Mouse (Mus musculus): ENCODE measurements at regions not wholly inside any gene's neighbourhood (a gene's known extent, or its start where the extent isn't known, plus 50 kb on each side); places are given as distances from the start of the nearest gene placed in this dataset.

DNA sequence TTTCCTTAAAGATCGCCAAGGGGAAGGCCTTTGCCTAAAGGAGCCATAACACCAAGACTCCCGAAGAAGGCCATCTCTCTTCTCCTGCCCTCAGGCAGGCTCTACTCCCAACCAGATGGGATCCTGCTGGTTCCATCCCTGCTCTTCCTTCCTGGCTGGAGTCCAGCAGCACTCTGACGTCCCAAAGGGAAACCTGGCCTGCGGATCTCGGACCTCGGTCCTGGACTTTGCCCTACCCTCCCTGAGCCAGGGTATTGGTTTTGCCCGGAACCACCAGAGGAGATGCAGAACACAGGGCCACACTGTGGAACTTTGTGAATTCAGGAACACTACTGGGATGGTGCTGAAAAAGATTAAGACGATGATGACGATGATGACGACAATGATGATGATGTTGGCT is 67.4 kb upstream of the Myo10 start:
- no peaks in the 10 kb centered on the region for H3K36me3 ChIP-seq (ENCODE audit: control insufficient read depth, insufficient read depth, low read length)
- no peak overlapping the region for H3K9ac ChIP-seq (ENCODE audit: low read depth, low read length)
- TF ChIP-seq EP300 (IDR thresholded peaks at IDR 0.05; ENCODE audit: insufficient read depth, low read depth, low read length) (no peak), POLR2A (IDR thresholded peaks at IDR 0.05; ENCODE audit: insufficient read depth, low read depth, low read length) (no peak), CTCF (IDR thresholded peaks at IDR 0.05) (no peak)
- H3K79me2 ChIP-seq (replicated peaks; ENCODE audit: control insufficient read depth, insufficient read depth, low read length): no peaks in the 10 kb centered on the region
- no peaks in the 10 kb centered on the region for H3K27me3 ChIP-seq (ENCODE audit: control insufficient read depth, insufficient read depth, low read length)
- intact Hi-C loops (cut with DNase I): no loop called here
- peaks cover 4% of the 10 kb centered on the region for H3K4me1 ChIP-seq (ENCODE audit: control insufficient read depth, insufficient read depth, low read length)
- peak in 1 of 2 experiments; percentile 10 for DNase-seq
- WGBS: 64% methylated on average over 10 of the region's 10 CpGs
- no peak overlapping the region for H3K4me3 ChIP-seq
- no peak overlapping the region for H3K27ac ChIP-seq

DNA sequence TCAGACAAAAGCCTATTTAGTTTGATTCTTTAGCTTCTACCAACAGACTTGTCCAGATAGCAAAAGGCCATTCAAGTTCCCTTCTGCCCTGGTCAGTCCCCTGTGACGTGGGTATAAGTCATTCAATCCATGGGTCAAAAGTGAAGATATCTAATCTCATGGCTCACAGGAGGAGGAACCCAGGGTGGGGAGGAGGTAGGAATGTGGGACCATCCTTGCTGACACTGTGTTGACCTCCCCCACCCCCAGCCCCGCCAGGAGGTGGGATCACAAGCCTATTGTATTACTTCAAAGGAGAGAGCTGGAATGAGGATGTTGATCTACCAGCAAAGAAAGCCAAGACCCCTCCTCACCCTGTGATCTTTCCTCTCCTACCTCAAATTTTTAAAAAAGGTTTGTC is 66.5 kb upstream of the Myo10 start:
- Histone ChIP-seq H3K9ac (ENCODE audit: low read depth, low read length) (no peak overlapping the region), H3K4me1 (ENCODE audit: control insufficient read depth, insufficient read depth, low read length) (peaks cover 4% of the 10 kb centered on the region), H3K27me3 (ENCODE audit: control insufficient read depth, insufficient read depth, low read length) (no peaks in the 10 kb centered on the region), H3K36me3 (ENCODE audit: control insufficient read depth, insufficient read depth, low read length) (no peaks in the 10 kb centered on the region), H3K79me2 (replicated peaks; ENCODE audit: control insufficient read depth, insufficient read depth, low read length) (no peaks in the 10 kb centered on the region), H3K4me3 (no peak overlapping the region), H3K27ac (no peak overlapping the region)
- no peak for DNase-seq
- intact Hi-C loops (cut with DNase I): no loop called here
- 54% methylated on average over 2 of the region's 2 CpGs for WGBS
- TF ChIP-seq CTCF (IDR thresholded peaks at IDR 0.05) (no peak), POLR2A (IDR thresholded peaks at IDR 0.05; ENCODE audit: insufficient read depth, low read depth, low read length) (no peak), EP300 (IDR thresholded peaks at IDR 0.05; ENCODE audit: insufficient read depth, low read depth, low read length) (no peak)

DNA sequence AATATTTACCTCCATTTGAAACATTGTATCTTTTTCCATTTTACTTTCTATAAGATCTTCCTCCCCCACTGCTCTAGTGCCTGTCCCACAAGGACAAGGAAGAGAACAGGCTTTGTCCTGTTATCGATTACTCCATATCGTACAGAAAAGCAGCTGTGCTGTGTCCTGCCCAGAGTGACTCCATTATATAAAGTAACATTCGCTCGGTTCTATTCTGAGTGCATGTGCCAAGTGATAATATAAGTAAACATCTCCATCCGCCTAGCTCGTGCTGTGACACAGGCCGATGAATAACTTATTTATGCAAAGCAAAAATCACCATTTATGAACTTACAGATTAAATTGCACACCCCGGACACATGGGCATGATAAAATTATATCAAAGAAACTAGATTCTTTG is 64.8 kb upstream of the Myo10 start:
- no peak overlapping the region for H3K9ac ChIP-seq (ENCODE audit: low read depth, low read length)
- 58% methylated on average over 8 of the region's 8 CpGs for WGBS
- no peaks in the 10 kb centered on the region for H3K27me3 ChIP-seq (ENCODE audit: control insufficient read depth, insufficient read depth, low read length)
- peaks cover 4% of the 10 kb centered on the region for H3K4me1 ChIP-seq (ENCODE audit: control insufficient read depth, insufficient read depth, low read length)
- no peaks in the 10 kb centered on the region for H3K36me3 ChIP-seq (ENCODE audit: control insufficient read depth, insufficient read depth, low read length)
- intact Hi-C loops (cut with DNase I): no loop called here
- no peak for TF ChIP-seq EP300 (IDR thresholded peaks at IDR 0.05; ENCODE audit: insufficient read depth, low read depth, low read length)
- no peak for TF ChIP-seq POLR2A (IDR thresholded peaks at IDR 0.05; ENCODE audit: insufficient read depth, low read depth, low read length)
- no peak for TF ChIP-seq CTCF (IDR thresholded peaks at IDR 0.05)
- no peak overlapping the region for H3K4me3 ChIP-seq
- H3K79me2 ChIP-seq (replicated peaks; ENCODE audit: control insufficient read depth, insufficient read depth, low read length): no peaks in the 10 kb centered on the region
- peak overlapping the region; percentile 55 for H3K27ac ChIP-seq
- DNase-seq: no peak

DNA sequence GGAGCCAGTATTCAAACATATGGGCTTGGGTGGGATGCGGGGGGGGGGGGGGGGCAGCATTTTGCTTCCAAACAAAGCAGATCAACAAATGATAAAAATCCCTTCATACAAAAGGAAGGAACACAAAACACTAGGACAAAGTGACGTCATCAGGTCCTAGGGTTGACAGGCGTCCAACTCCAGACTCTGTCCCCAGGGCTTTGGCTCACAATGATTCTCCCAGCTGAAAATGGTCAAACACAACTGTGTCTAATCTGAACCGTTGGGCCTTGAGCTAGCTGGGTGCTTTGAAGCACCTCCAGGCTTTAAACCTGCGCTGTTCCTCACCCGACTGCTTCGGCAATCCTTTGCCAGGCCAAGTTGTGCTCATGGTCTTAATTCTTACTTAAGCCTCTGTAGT is 64.1 kb upstream of the Myo10 start:
- peak; percentile 43 for DNase-seq
- no peak overlapping the region for H3K9ac ChIP-seq (ENCODE audit: low read depth, low read length)
- TF ChIP-seq EP300 (IDR thresholded peaks at IDR 0.05; ENCODE audit: insufficient read depth, low read depth, low read length): 0 out of 2 replicates have a peak, but pooled peaks have one; percentile 64
- no peak for TF ChIP-seq CTCF (IDR thresholded peaks at IDR 0.05)
- peaks cover 4% of the 10 kb centered on the region for H3K4me1 ChIP-seq (ENCODE audit: control insufficient read depth, insufficient read depth, low read length)
- H3K36me3 ChIP-seq (ENCODE audit: control insufficient read depth, insufficient read depth, low read length): no peaks in the 10 kb centered on the region
- no peak overlapping the region for H3K4me3 ChIP-seq
- H3K79me2 ChIP-seq (replicated peaks; ENCODE audit: control insufficient read depth, insufficient read depth, low read length): no peaks in the 10 kb centered on the region
- H3K27me3 ChIP-seq (ENCODE audit: control insufficient read depth, insufficient read depth, low read length): no peaks in the 10 kb centered on the region
- WGBS: 42% methylated on average over 7 of the region's 7 CpGs
- intact Hi-C loops (cut with DNase I): no loop called here
- H3K27ac ChIP-seq: peak overlapping the region; percentile 65

DNA sequence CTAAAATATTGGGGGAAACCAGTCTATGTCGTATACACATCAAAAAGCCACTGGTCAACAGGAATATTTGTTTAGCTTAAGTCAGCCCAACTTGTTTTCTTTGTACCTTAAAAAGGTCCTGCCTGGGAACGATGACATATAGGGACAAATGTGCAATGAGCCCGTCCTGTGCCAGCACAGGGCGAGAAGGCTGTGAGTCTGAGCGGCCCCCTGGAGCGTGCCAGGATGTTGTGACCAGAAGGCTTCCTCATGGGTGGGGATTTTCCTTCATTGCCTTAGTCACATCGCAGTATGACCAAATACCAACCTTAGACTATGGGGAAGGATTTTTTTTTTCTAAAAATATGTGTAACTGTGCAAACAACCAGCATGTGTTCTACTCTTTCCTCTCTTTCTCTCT is 58.7 kb upstream of the Myo10 start:
- Histone ChIP-seq H3K79me2 (replicated peaks; ENCODE audit: control insufficient read depth, insufficient read depth, low read length) (no peaks in the 10 kb centered on the region), H3K4me3 (no peak overlapping the region), H3K36me3 (ENCODE audit: control insufficient read depth, insufficient read depth, low read length) (no peaks in the 10 kb centered on the region), H3K4me1 (ENCODE audit: control insufficient read depth, insufficient read depth, low read length) (no peaks in the 10 kb centered on the region), H3K27me3 (ENCODE audit: control insufficient read depth, insufficient read depth, low read length) (no peaks in the 10 kb centered on the region), H3K9ac (ENCODE audit: low read depth, low read length) (no peak overlapping the region), H3K27ac (no peak overlapping the region)
- TF ChIP-seq POLR2A (IDR thresholded peaks at IDR 0.05; ENCODE audit: insufficient read depth, low read depth, low read length): no peak
- TF ChIP-seq EP300 (IDR thresholded peaks at IDR 0.05; ENCODE audit: insufficient read depth, low read depth, low read length): no peak
- TF ChIP-seq CTCF (IDR thresholded peaks at IDR 0.05): no peak
- intact Hi-C loops (cut with DNase I): no loop called here
- no peak for DNase-seq
- 61% methylated on average over 7 of the region's 7 CpGs for WGBS

DNA sequence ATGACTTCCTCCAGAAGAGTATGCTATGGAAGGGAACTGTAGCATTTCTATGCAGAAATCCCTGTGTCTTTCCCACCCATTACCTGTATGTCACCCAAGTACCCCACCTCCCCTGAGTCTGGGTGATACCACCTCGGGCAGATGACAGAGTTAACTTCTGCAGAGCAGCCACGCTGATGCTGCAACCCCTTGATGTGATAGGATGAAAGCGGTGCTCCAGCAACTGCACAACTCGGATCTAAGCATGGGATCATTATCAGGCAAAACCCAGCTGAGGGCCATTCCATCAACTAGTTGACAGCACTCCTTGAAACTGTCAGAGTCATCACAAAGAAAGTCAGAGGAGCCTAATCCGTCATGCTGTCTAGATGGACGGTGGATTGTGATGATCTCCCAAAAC is 49.8 kb upstream of the Myo10 start:
- Histone ChIP-seq H3K4me1 (ENCODE audit: control insufficient read depth, insufficient read depth, low read length) (peaks cover 1% of the 10 kb centered on the region; the same call in 1 of the 2 replicates), H3K27me3 (ENCODE audit: control insufficient read depth, insufficient read depth, low read length) (no peaks in the 10 kb centered on the region), H3K36me3 (ENCODE audit: control insufficient read depth, insufficient read depth, low read length) (no peaks in the 10 kb centered on the region; the same call in 1 of the 2 replicates), H3K9ac (ENCODE audit: low read depth, low read length) (no peak overlapping the region), H3K27ac (no peak overlapping the region), H3K4me3 (no peak overlapping the region), H3K79me2 (replicated peaks; ENCODE audit: control insufficient read depth, insufficient read depth, low read length) (no peaks in the 10 kb centered on the region)
- intact Hi-C loops (cut with DNase I): no loop called here
- 55% methylated on average over 6 of the region's 6 CpGs for WGBS
- TF ChIP-seq EP300 (IDR thresholded peaks at IDR 0.05; ENCODE audit: insufficient read depth, low read depth, low read length) (no peak), POLR2A (IDR thresholded peaks at IDR 0.05; ENCODE audit: insufficient read depth, low read depth, low read length) (no peak), CTCF (IDR thresholded peaks at IDR 0.05) (no peak)
- DNase-seq: no peak
